Mouse (Mus musculus) midbrain, embryonic 14.5 days (tissue): ENCODE measurements around the gene Umodl1. TPM values are rescaled to one million over a fixed set of nuclear protein-coding genes. Genes with fewer than 3 reads are reported as not detected.

Experiments used
- ATAC-seq: fragments of 200-750 bp; cut with Nextera tagmentation; 2 replicates; pipeline ENCODE4 v1.8.0; 2017; ENCODE audit warnings: moderate number of reproducible peaks, moderate library complexity; ENCODE audit not compliant: low FRiP score, low TSS enrichment
- DNase-seq: peaks from one replicate; pipeline ENCODE4 v3.0.0-alpha.2; 2015
- H3K27ac ChIP-seq: fragments of 300-500 bp; sonication (generic); replicated peaks from 2 replicates; pipeline ENCODE4 v1.5.1; 2014; ENCODE audit warnings: mild to moderate bottlenecking, low read depth, low read length, moderate library complexity
- H3K27me3 ChIP-seq: fragments of 300-500 bp; sonication (generic); 2 replicates; pipeline ENCODE4 v1.6.1; 2014; ENCODE audit warnings: low read length, control low read depth, mixed read lengths; ENCODE audit not compliant: control insufficient read depth, insufficient read depth
- H3K36me3 ChIP-seq: fragments of 300-500 bp; sonication (generic); 2 replicates; pipeline ENCODE4 v1.6.1; 2014; ENCODE audit warnings: low read length, control low read depth; ENCODE audit not compliant: control insufficient read depth, insufficient read depth
- H3K4me1 ChIP-seq: fragments of 300-500 bp; sonication (generic); 2 replicates; pipeline ENCODE4 v1.6.1; 2014; ENCODE audit warnings: mild to moderate bottlenecking, antibody characterized with exemption, low read length, control low read depth; ENCODE audit not compliant: control insufficient read depth, insufficient read depth
- H3K4me2 ChIP-seq: fragments of 300-500 bp; sonication (generic); 2 replicates; pipeline ENCODE4 v1.6.1; 2014; ENCODE audit warnings: mild to moderate bottlenecking, low read length, moderate library complexity
- H3K4me3 ChIP-seq: fragments of 300-500 bp; sonication (generic); replicated peaks from 2 replicates; pipeline ENCODE4 v1.5.1; 2014; ENCODE audit warnings: low read depth, low read length
- H3K9ac ChIP-seq: fragments of 300-500 bp; sonication (generic); replicated peaks from 2 replicates; pipeline ENCODE4 v1.6.1; 2014; ENCODE audit warnings: mild to moderate bottlenecking, low read length, moderate library complexity
- H3K9me3 ChIP-seq: fragments of 300-500 bp; sonication (generic); 2 replicates; pipeline ENCODE4 v1.6.1; 2016; ENCODE audit warnings: low read length, control low read depth, mixed read lengths; ENCODE audit not compliant: control insufficient read depth
- WGBS: fragments of 180-500 bp; shearing (Covaris S2); extraction: QIAGEN DNeasy Blood & Tissue Kit; methylation state at CpG from one replicate; pipeline ENCODE4 v1.1.7; 2014; 5-methylcytosine and 5-hydroxymethylcytosine counted together
- microRNA-seq: library from miRNA; unstranded; fragments of <30 nt; microRNA quantifications from one replicate; pipeline ENCODE4, GENCODE M21; 2016
- polyA plus RNA-seq: library from polyadenylated mRNA; unstranded; fragments of >200 nt; fragmentation: Nextera tagmentation; extraction: Ambion mirVana; gene quantifications from 2 replicates; pipeline ENCODE4 v1.2.1, GENCODE M21; 2014

Umodl1 gene
- polyA plus RNA-seq, 1 experiment from 2014 or later = not detected

- Histone ChIP-seq H3K27me3 (no peaks in the 10 kb centered on the region), H3K4me3 (peak overlapping the region; percentile 61), H3K36me3 (no peaks in the 10 kb centered on the region), H3K9ac (peak overlapping the region; percentile 70), H3K4me2 (peak overlapping the region; percentile 62), H3K4me1 (peaks cover 22% of the 10 kb centered on the region), H3K27ac (peak overlapping the region; percentile 88), H3K9me3 (peaks cover 4% of the 10 kb centered on the region; the same call in 1 of the 2 replicates)
- peak; percentile 89 for DNase-seq
- peak; percentile 42; the same call in 1 of the 2 replicates for ATAC-seq
- WGBS = under 1% methylated on average over 13 of the region's 13 CpGs
Measured at GRCm38 (mm10) chr17:31058745-31059085, 104.3 kb downstream of the Umodl1 start.

DNA sequence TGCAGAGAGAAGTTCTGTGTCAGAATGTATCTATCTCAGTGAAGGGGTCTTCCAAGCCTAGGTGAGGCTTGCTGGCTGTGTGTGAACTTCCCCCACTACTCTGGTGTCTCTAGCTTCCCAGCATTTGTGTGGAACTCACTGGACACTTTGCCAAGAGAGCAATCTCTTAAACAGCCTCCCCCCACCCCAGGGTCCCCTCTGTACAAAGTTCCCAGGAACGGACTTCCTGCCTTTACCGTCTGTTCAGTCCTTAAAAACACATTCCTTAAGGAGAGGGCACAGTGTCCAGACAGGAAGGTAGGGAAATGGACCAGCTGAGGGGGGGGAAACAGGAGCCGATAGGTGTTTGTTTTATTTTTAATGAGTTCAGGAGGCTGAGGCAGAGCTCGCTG is 105.8 kb downstream of the Umodl1 start:
- DNase-seq = no peak
- 0 out of 2 replicates have a peak, but pooled peaks cover 4% of the 10 kb centered on the region for H3K36me3 ChIP-seq
- H3K4me3 ChIP-seq = no peak overlapping the region
- H3K27ac ChIP-seq = 0 out of 2 replicates have a peak overlapping the region, but pooled peaks have one; percentile 20
- no peaks in the 10 kb centered on the region for H3K27me3 ChIP-seq
- no peaks in the 10 kb centered on the region for H3K9me3 ChIP-seq
- H3K9ac ChIP-seq = 0 out of 2 replicates have a peak overlapping the region, but pooled peaks have one; percentile 6
- peak overlapping the region; percentile 62; the same call in 1 of the 2 replicates for H3K4me2 ChIP-seq
- H3K4me1 ChIP-seq = peaks cover 22% of the 10 kb centered on the region
- WGBS = 74% methylated on average over 4 of the region's 4 CpGs
- no peak for ATAC-seq

Small RNA genes within 50 kb of the gene (microRNA-seq; reads per million reads assigned to microRNA genes)
- not detected for gene Gm24026

Other genes starting within 250 kb of the Umodl1 start
- 0.46 and 0.58 TPM in 2 replicates for gene Glp1r, start 52.8 kb upstream of the Umodl1 start, polyA plus RNA-seq
- 23.1 and 24.7 TPM in 2 replicates for gene Abcg1, start 103.0 kb downstream of the Umodl1 start, polyA plus RNA-seq
- gene Tff3, start 175.0 kb downstream of the Umodl1 start, polyA plus RNA-seq = 0.51 and 1.3 TPM in 2 replicates
- gene Tff2, start 189.6 kb downstream of the Umodl1 start, polyA plus RNA-seq = not detected in 2 replicates
- not detected in 2 replicates for gene Tff1, start 210.6 kb downstream of the Umodl1 start, polyA plus RNA-seq
- gene Tmprss3, start 244.3 kb downstream of the Umodl1 start, polyA plus RNA-seq = 0.11 TPM in 1 of 2 replicates, not detected in the other